Mouse (Mus musculus): ENCODE results near the gene 4930558K02Rik.

GRCm38 (mm10) chr1:161978173-161978700, 1.2 kb downstream of the 4930558K02Rik start:
- no peak for TF ChIP-seq CTCF (IDR thresholded peaks at IDR 0.05; ENCODE audit: extremely low read depth, insufficient read depth, low read length)
- TF ChIP-seq POLR2A (IDR thresholded peaks at IDR 0.05; ENCODE audit: extremely low read depth, insufficient read depth, low read length) = no peak
